In the genomic region with DNA sequence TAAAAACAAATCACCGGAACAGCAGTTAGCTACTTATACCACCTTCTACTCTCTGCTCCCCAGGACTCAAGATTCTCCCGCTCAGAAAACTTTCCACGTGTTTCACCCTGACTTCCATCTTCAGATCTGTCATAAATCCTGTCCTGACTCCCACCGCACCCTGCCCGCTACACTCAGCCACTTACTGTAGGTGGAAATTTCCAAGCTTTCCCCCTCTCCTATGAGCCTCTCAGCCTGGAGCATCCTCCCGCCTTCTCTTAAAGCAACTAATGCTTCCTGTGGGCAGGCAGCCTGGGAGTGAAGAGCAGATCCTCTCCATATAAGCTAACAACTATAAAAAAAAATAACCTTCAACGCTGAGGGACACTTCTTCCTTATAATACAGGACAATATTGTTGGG, we compare ENCODE assay signal across 26 mouse cellular contexts. TPM values are rescaled to one million over a fixed set of nuclear protein-coding genes. Genes with fewer than 3 reads are reported as not detected.
DNase-seq lines count a peak whose midpoint lies in the region; ATAC-seq and TF ChIP-seq lines count a peak whose summit lies in the region.
"Had no signal": no experiment of that assay in that cellular context is flagged by ENCODE, and none has a peak within 500 bp of the region (broad histone marks: within the 10 kb centered on the region; RNA-seq: fewer than 3 reads in every experiment).

No protein-coding gene starts in this region.

- DNase-seq in gastrocnemius, adult 2 months: no peak
- DNase-seq in gastrocnemius, postnatal 36 days: no peak
- no peak for DNase-seq in heart, adult 9 months (ENCODE audit: low spot score in 2 of 2)
- DNase-seq in kidney, adult 18-20 months: peak; percentile 25
- no peak for DNase-seq in kidney, adult 9 months
- DNase-seq in kidney, postnatal 36 days: peak; percentile 39 to 58
- DNase-seq in neural tube, embryonic 10.5 days (ENCODE audit: extremely low spot score, low spot score): no peak
- DNase-seq: adrenal gland, adult 8-10 months; cerebellum, adult 8-10 months; embryo, embryonic 11 days; right cerebral cortex, adult 18-20 months; spleen, adult 18-20 months; thymus, postnatal 14 days had no signal

- H3K27me3 ChIP-seq in heart, embryonic 15.5 days: no peaks in the 10 kb centered on the region
- H3K27me3 ChIP-seq: embryonic facial prominence, embryonic 12.5 days; hindbrain, embryonic 15.5 days; limb, embryonic 13.5 days; lung, embryonic 15.5 days; neural tube, embryonic 12.5 days had no signal

- peaks cover 65% of the 10 kb centered on the region for H3K4me1 ChIP-seq in heart, embryonic 15.5 days (replicated peaks)

- H3K27ac ChIP-seq in gastrocnemius, adult 2 months: peak overlapping the region; percentile 51; the same call in 1 of the 2 replicates
- H3K27ac ChIP-seq in heart, embryonic 15.5 days: peak overlapping the region; percentile 26; the same call in 1 of the 2 replicates
- H3K27ac ChIP-seq: embryonic facial prominence, embryonic 12.5 days; hindbrain, embryonic 15.5 days; layer of hippocampus, adult 2 months; limb, embryonic 13.5 days; neural tube, embryonic 12.5 days had no signal

- intact Hi-C loops in gastrocnemius, adult 2 months (cut with DNase I): no loop called here
- intact Hi-C loops in gastrocnemius, postnatal 36 days (cut with DNase I): no loop called here

- TF ChIP-seq CTCF in gastrocnemius, adult 2 months (IDR thresholded peaks at IDR 0.05): no peak

- H3K4me3 ChIP-seq in gastrocnemius, adult 2 months: no peak overlapping the region
- no peak overlapping the region for H3K4me3 ChIP-seq in heart, embryonic 15.5 days
- H3K4me3 ChIP-seq: embryonic facial prominence, embryonic 12.5 days; hindbrain, embryonic 15.5 days; layer of hippocampus, adult 2 months; limb, embryonic 13.5 days; lung, embryonic 15.5 days; neural tube, embryonic 12.5 days had no signal

- no peak for ATAC-seq in heart, embryonic 15.5 days (replicated peaks; ENCODE audit: insufficient number of reproducible peaks, insufficient read depth, low FRiP score, low read depth)
- ATAC-seq: forebrain, embryonic 14.5 days; inflammation-experienced regulatory T-cells, adult 6 months; midbrain, embryonic 16.5 days had no signal

- no peak overlapping the region for H3K4me2 ChIP-seq in heart, embryonic 15.5 days
- H3K4me2 ChIP-seq: embryonic facial prominence, embryonic 12.5 days; hindbrain, embryonic 15.5 days; limb, embryonic 13.5 days; liver, embryonic 11.5 days; lung, embryonic 15.5 days; midbrain, embryonic 11.5 days; neural tube, embryonic 12.5 days had no signal

- WGBS in heart, embryonic 15.5 days: 73% methylated on average over 7 of the region's 7 CpGs

- H3K9me3 ChIP-seq in heart, embryonic 15.5 days (replicated peaks): no peaks in the 10 kb centered on the region
- H3K9me3 ChIP-seq: embryonic facial prominence, embryonic 12.5 days; G1E; hindbrain, embryonic 15.5 days; limb, embryonic 13.5 days; lung, embryonic 15.5 days; neural tube, embryonic 12.5 days had no signal

- H3K9ac ChIP-seq in heart, embryonic 15.5 days: no peak overlapping the region
- H3K9ac ChIP-seq: embryonic facial prominence, embryonic 12.5 days; hindbrain, embryonic 15.5 days; limb, embryonic 13.5 days; lung, embryonic 15.5 days; neural tube, embryonic 12.5 days had no signal

- no peaks in the 10 kb centered on the region for H3K36me3 ChIP-seq in heart, embryonic 15.5 days
- H3K36me3 ChIP-seq: embryonic facial prominence, embryonic 12.5 days; G1E; hindbrain, embryonic 15.5 days; limb, embryonic 13.5 days; lung, embryonic 15.5 days; neural tube, embryonic 12.5 days had no signal

RNA-seq across cellular contexts. Expression of a gene that starts 44.6 kb away (rescaled TPM):
- 10 to 100 TPM; 17.2 to 27.8 TPM for total RNA-seq in gastrocnemius, adult 2 months (2021)
- 10 to 100 TPM; 17.8 to 20.1 TPM for total RNA-seq in gastrocnemius, postnatal 36 days (2021)
- polyA plus RNA-seq in heart, embryonic 15.5 days (2015; fragmentation: Nextera tagmentation; extraction: Ambion mirVana): 72.6 and 106 TPM in 2 replicates

Comparison
In these comparisons a context has a peak if more than half of its experiments do, and no peak if none do; other contexts are left out.
1. DNase-seq: peak in kidney, adult 18-20 months (single experiment) and kidney, postnatal 36 days (2 of 2); none in gastrocnemius, adult 2 months (single experiment), gastrocnemius, postnatal 36 days (0 of 2), heart, adult 9 months (0 of 2), kidney, adult 9 months (single experiment) and neural tube, embryonic 10.5 days (single experiment).